Mouse (Mus musculus): ENCODE data around the gene Armh3.

DNA sequence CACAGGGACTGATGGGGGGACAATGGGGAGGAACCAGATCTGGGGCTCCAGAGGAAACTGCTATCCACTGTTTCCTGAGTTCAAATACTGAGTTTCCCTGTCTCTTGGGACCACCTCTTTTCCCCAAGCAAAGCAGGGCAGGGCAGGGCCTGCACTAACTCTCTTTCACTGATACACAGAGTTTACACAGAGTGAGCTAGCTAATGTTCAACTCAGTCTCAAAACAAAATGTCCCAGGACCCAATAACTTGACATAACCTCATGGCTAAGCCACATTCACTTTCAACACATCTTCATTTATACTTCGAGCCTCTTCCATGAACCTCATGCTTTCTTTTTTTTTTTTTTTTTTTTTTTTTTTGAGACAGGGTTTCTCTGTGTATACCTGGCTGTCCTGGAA lies 31.4 kb upstream of the Armh3 start:
- TF ChIP-seq GATA1 (IDR thresholded peaks at IDR 0.05; ENCODE audit: borderline replicate concordance, low read length) (no peak), FLI1 (IDR thresholded peaks at IDR 0.05; ENCODE audit: low read length) (no peak)

All from megakaryocyte, embryonic 14.5 days (primary cell).